Mouse (Mus musculus) left cerebral cortex, adult 2 months (tissue): Measurements from ENCODE around the gene Spa17. TPM values are rescaled to one million over a fixed set of nuclear protein-coding genes. Genes with fewer than 3 reads are reported as not detected.

Source experiments
- DNase-seq, 2 experiments: peaks; one replicate each; pipeline ENCODE4 v3.0.0; 2021 to 2022; ENCODE audit warnings: low spot score in 2 of 2, mixed read lengths in 1 of 2; ENCODE audit errors: extremely low spot score in 1 of 2
- H3K27ac ChIP-seq: fragments of 200-600 bp; 2 replicates; pipeline ENCODE4 v1.8.1; 2022
- H3K4me3 ChIP-seq: fragments of 200-600 bp; 2 replicates; pipeline ENCODE4 v1.8.1; 2022
- CTCF ChIP-seq: fragments of 200-600 bp; IDR thresholded peaks from 2 replicates; pipeline ENCODE4 v1.8.1; 2022; ENCODE audit warnings: antibody characterized with exemption, mild to moderate bottlenecking, moderate library complexity
- intact Hi-C: fragments of 180-260 bp; cut with DNase I; formaldehyde crosslinking; loops from one replicate; pipeline ENCODE4 v1.15.1; 2025
- long read RNA-seq, 2 experiments: library from polyadenylated mRNA; stranded (forward); transcript quantifications; one replicate each; pipeline ENCODE4 v2.0.0; 2021; ENCODE audit warnings: borderline mapping rate in 2 of 2
- total RNA-seq, 2 experiments: library from RNA; stranded (reverse); gene quantifications; 2 replicates each; pipeline ENCODE4 v1.2.3; 2021

Spa17 gene
- total RNA-seq, result 1 to 10 TPM; 1.7 to 2.1 TPM
- long read RNA-seq, experiment 1, partial matches to known transcripts, result 0 of 2 reads
- long read RNA-seq, experiment 1, other reads (novel, unspliced or antisense), result 1 of 2 reads
- long read RNA-seq, experiment 2, partial matches to known transcripts, result 0 of 1 reads
- long read RNA-seq, experiment 2, other reads (novel, unspliced or antisense), result 1 of 1 reads

- intact Hi-C loops, result loop anchor here (1.0 to 2.0 kb wide), 3 partner anchors 37 to 153 kb away; partner anchors contain the start of gene Nrgn
- Histone ChIP-seq H3K4me3 (peak within 1 kb of the TSS; percentile 60), H3K27ac (peak within 1 kb of the TSS; percentile 95)
- DNase-seq, result peak; percentile 81 to 88
- TF ChIP-seq CTCF, result no peak
Measured at GRCm38 (mm10) chr9:37613182-37613910, at the start of gene Spa17. Gene Spa17, minus strand, starts transcription at chr9:37613722.

DNA sequence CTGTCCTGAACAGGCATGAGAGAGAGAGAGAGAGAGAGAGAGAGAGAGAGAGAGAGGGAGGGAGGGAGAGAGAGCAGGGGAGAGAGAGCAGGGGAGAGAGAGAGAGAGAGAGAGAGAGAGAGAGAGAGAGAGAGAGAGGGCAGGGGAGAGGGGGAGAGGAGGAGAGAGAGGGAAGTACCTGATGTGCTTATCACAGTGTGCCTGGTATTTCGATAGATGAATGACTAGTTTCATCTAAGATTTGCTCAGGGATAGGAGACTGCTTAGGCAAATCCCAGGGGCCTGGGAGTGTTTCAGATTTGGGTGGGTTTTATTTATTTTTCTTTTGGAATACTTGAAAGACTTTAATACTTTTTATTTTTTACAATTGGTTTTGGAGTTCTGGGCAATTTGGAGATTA is 49.7 kb upstream of the Spa17 start:
- TF ChIP-seq CTCF, result no peak
- no peak for DNase-seq
- no peak overlapping the region for H3K27ac ChIP-seq
- intact Hi-C loops, result no loop called here
- no peak overlapping the region for H3K4me3 ChIP-seq

- intact Hi-C loops, result no loop called here
- DNase-seq, result no peak
- TF ChIP-seq CTCF, result no peak
- no peak overlapping the region for H3K27ac ChIP-seq
- no peak overlapping the region for H3K4me3 ChIP-seq
Measured at GRCm38 (mm10) chr9:37659413-37659812, 45.9 kb upstream of the Spa17 start.

GRCm38 (mm10) chr9:37656931-37657481 is 43.5 kb upstream of the Spa17 start, which contains the start of gene Tbrg1:
Gene Tbrg1, minus strand, starts transcription at chr9:37657312.
- Histone ChIP-seq H3K27ac (peak within 1 kb of the TSS; percentile 84), H3K4me3 (peak within 1 kb of the TSS; percentile 61)
- DNase-seq, result peak; percentile 76 to 81
- intact Hi-C loops, result no loop called here
- TF ChIP-seq CTCF, result no peak; the same call in none of the 2 replicates

GRCm38 (mm10) chr9:37656439-37656881 is 42.9 kb upstream of the Spa17 start:
- intact Hi-C loops, result no loop called here
- peak overlapping the region; percentile 84 for H3K27ac ChIP-seq
- no peak for DNase-seq
- TF ChIP-seq CTCF, result no peak
- peak overlapping the region; percentile 61 for H3K4me3 ChIP-seq

GRCm38 (mm10) chr9:37655961-37656360 is 42.4 kb upstream of the Spa17 start:
- no peak for TF ChIP-seq CTCF
- DNase-seq, result no peak
- H3K4me3 ChIP-seq, result peak overlapping the region; percentile 61
- peak overlapping the region; percentile 84; the same call in 1 of the 2 replicates for H3K27ac ChIP-seq
- intact Hi-C loops, result no loop called here

DNA sequence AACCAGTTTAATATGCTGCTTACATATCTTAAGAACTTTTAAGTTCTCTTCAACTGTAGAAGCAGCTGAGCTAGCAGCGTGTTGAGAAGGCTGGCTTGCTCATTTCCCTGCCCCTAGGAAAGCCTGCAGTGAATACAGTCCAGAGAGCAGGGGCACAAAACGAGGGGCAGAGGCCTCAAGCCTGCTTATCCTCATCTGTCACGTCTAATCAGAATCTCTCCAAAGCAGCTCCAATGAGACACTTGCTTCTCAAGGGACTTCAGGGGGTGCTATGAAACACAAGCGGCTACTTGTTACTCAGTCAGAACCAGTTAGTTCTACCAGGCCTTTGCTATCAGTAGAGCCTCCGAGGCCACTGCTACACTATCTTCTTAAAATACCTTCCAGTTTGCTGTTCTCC is 40.3 kb upstream of the Spa17 start:
- intact Hi-C loops, result no loop called here
- H3K4me3 ChIP-seq, result no peak overlapping the region
- no peak for TF ChIP-seq CTCF
- H3K27ac ChIP-seq, result no peak overlapping the region
- DNase-seq, result no peak

GRCm38 (mm10) chr9:37650639-37651038 is 37.1 kb upstream of the Spa17 start:
- DNase-seq, result no peak
- H3K4me3 ChIP-seq, result no peak overlapping the region
- intact Hi-C loops, result no loop called here
- H3K27ac ChIP-seq, result no peak overlapping the region
- TF ChIP-seq CTCF, result no peak

- intact Hi-C loops, result no loop called here
- H3K4me3 ChIP-seq, result no peak overlapping the region
- TF ChIP-seq CTCF, result no peak
- DNase-seq, result no peak
- no peak overlapping the region for H3K27ac ChIP-seq
Measured at GRCm38 (mm10) chr9:37646246-37646645, 32.7 kb upstream of the Spa17 start.

DNA sequence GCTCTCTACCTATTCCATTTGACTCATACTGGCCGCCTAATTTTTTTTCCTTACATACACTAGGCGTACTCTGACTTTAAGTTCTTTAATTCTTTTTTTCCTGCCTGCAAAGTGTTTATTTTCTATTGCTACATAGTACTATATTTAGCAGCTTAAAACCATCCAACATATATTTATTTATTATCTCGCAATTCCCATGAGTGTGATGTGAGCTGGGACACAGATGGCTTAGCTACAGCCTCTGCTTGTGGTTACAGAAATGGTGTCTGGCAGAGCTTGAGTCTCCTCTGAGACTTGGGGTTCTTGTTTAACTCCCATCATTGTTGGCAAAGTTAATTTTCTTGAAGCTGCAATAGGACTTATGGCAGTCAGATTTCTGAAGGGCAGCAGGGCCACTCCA is 25.2 kb upstream of the Spa17 start:
- no peak for TF ChIP-seq CTCF
- intact Hi-C loops, result loop anchor here (5.0 kb wide), 1 partner anchor 206 kb away; the partner anchor contains the start of gene Robo3

DNA sequence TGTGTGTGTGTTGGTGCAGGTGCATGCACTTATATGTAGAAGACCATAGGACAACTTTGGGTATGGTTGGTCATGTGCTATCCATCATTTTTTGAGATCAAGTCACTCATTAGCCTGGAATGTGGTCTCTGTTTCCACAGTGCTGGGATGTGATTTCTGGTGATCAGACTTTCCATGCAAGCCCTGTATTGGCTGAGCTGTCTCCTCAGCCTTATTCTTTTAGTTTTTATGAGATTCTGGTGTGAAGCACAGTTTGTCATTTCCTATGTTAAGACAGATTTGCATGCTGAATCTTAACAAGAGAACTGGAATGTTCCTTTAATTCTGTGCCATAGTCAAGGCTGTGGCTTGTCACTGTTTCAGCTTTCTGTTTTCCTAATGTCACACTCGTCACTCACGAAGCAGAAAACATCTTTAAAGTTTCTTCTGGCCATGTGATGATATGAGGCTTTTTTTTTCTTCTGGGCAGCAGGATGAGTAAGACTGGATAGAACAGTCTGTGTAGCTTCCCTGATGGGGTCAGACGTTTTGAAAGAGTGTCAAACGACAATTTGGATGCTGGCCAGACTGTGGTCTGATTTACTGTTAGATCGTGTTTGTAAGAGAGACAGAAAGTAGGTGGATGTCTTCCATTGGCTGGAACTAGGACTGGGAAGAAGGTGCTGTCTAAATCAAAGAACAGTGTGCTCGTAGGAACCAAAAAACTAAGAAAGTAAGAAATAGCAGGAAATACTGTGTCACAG is 23.4 kb upstream of the Spa17 start:
- no peak for TF ChIP-seq CTCF
- no peak for DNase-seq
- intact Hi-C loops, result loop anchor here (5.0 kb wide), 1 partner anchor 205 kb away; the partner anchor contains the start of gene Robo3
- Histone ChIP-seq H3K27ac (no peak overlapping the region; the same call in 1 of the 2 replicates), H3K4me3 (no peak overlapping the region)

More for the DNA sequence above, 25.2 kb upstream of the Spa17 start:
- H3K27ac ChIP-seq, result no peak overlapping the region
- H3K4me3 ChIP-seq, result no peak overlapping the region
- no peak for DNase-seq
